Mouse (Mus musculus): ENCODE data around the gene 1110051M20Rik.

GRCm38 (mm10) chr2:91442241-91442640, 2.3 kb downstream of the 1110051M20Rik start:
- TF ChIP-seq CTCF (IDR thresholded peaks at IDR 0.05; ENCODE audit: insufficient read depth, low read length) (no peak), POLR2A (IDR thresholded peaks at IDR 0.05; ENCODE audit: borderline replicate concordance, extremely low read depth, low read depth, low read length) (no peak)
